9 mouse cellular contexts compared by ENCODE assay signal in genomic region chr17:5377930-5378310, GRCm38 (mm10). TPM values are rescaled to one million over a fixed set of nuclear protein-coding genes. Genes with fewer than 3 reads are reported as not detected.
A peak's percentile ranks its signal among the peaks of the same experiment; 100 is the strongest.
DNase-seq lines count a peak whose midpoint lies in the region; ATAC-seq and TF ChIP-seq lines count a peak whose summit lies in the region.
"Had no signal": no experiment of that assay in that cellular context is flagged by ENCODE, and none has a peak within 500 bp of the region (broad histone marks: within the 10 kb centered on the region; RNA-seq: fewer than 3 reads in every experiment).

No protein-coding gene starts in this region.

- no peaks in the 10 kb centered on the region for H3K36me3 ChIP-seq in thymus, adult 2 months (ENCODE audit: control insufficient read depth, insufficient read depth, low read length)
- H3K36me3 ChIP-seq in heart, embryonic 10.5 days, result no peaks in the 10 kb centered on the region
- H3K36me3 ChIP-seq: heart, embryonic 15.5 days had no signal

- no peak overlapping the region for H3K4me3 ChIP-seq in thymus, adult 2 months (ENCODE audit: control insufficient read depth, insufficient read depth, low read length)
- no peak overlapping the region for H3K4me3 ChIP-seq in heart, embryonic 10.5 days
- H3K4me3 ChIP-seq: heart, embryonic 15.5 days had no signal

- H3K4me1 ChIP-seq in thymus, adult 2 months (replicated peaks; ENCODE audit: control insufficient read depth, insufficient read depth, low read length), result no peaks in the 10 kb centered on the region
- peaks cover 2% of the 10 kb centered on the region; the same call in 1 of the 2 replicates for H3K4me1 ChIP-seq in heart, embryonic 10.5 days

- WGBS in thymus, adult 2 months, result 41% methylated on average over 7 of the region's 7 CpGs
- WGBS in heart, embryonic 10.5 days, result 30% methylated on average over 7 of the region's 7 CpGs

- no peak for ATAC-seq in erythroid progenitor cell, adult 5-6 weeks (replicated peaks; ENCODE audit: low FRiP score, poor library complexity, severe bottlenecking)

- TF ChIP-seq CTCF in thymus, adult 2 months (IDR thresholded peaks at IDR 0.05; ENCODE audit: borderline replicate concordance, control insufficient read depth, extremely low read depth, insufficient read depth, low read length, poor library complexity), result no peak

- TF ChIP-seq POLR2A in thymus, adult 2 months (IDR thresholded peaks at IDR 0.05; ENCODE audit: control insufficient read depth, extremely low read depth, insufficient read depth, low read length, poor library complexity), result no peak

- H3K27me3 ChIP-seq in thymus, adult 2 months (ENCODE audit: control insufficient read depth, insufficient read depth, low read length), result no peaks in the 10 kb centered on the region
- peaks cover 5% of the 10 kb centered on the region; the same call in 1 of the 2 replicates for H3K27me3 ChIP-seq in heart, embryonic 10.5 days (ENCODE audit: insufficient read depth, poor library complexity, severe bottlenecking)
- H3K27me3 ChIP-seq: heart, embryonic 15.5 days had no signal

- H3K27ac ChIP-seq in thymus, adult 2 months (ENCODE audit: control insufficient read depth, insufficient read depth, low read length), result no peak overlapping the region
- H3K27ac ChIP-seq in heart, embryonic 10.5 days, result no peak overlapping the region
- H3K27ac ChIP-seq: heart, embryonic 15.5 days had no signal

- peak; percentile 34 for DNase-seq in adrenal gland, postnatal 10 days
- no peak for DNase-seq in adrenal gland, postnatal 4 days (ENCODE audit: low spot score in 2 of 2)
- DNase-seq in spleen, postnatal 10 days (ENCODE audit: low spot score in 2 of 2), result peak; percentile 16 to 72
- no peak for DNase-seq in spleen, adult 12 weeks (ENCODE audit: low spot score)
- peak; percentile 75 for DNase-seq in kidney, postnatal 10 days
- DNase-seq in thymus, adult 2 months, result peak; percentile 52
- no peak for DNase-seq in heart, embryonic 10.5 days (ENCODE audit: low spot score)

- H3K9me3 ChIP-seq in heart, embryonic 10.5 days, result no peaks in the 10 kb centered on the region
- H3K9me3 ChIP-seq: heart, embryonic 15.5 days had no signal

RNA-seq across cellular contexts. Expression of gene Ldhal6b, which starts 40.6 kb away (rescaled TPM):
- 1 to 10 TPM in 1 of 2 experiments, under 1 TPM in 1; 0.90 to 1.9 TPM for total RNA-seq in adrenal gland, postnatal 10 days (2021)
- total RNA-seq in adrenal gland, postnatal 4 days (2021), result 1 to 10 TPM; 1.6 to 2.4 TPM
- polyA plus RNA-seq in thymus, adult 2 months (2012; rRNA removed), result 1.4 TPM in 2 replicates
- total RNA-seq in erythroid progenitor cell, adult 5-6 weeks (2015; ENCODE audit: low replicate concordance), result not detected in 2 replicates
- total RNA-seq in erythroid progenitor cell, adult 5-6 weeks (2017; ENCODE audit: low replicate concordance), result 0.39 TPM in 1 of 2 replicates, not detected in the other
- not detected in 2 replicates for polyA plus RNA-seq in heart, embryonic 10.5 days (2016; fragmentation: Nextera tagmentation; extraction: Ambion mirVana)
- polyA plus RNA-seq: heart, embryonic 15.5 days had no signal

Comparison
In these comparisons a context has a peak if more than half of its experiments do, and no peak if none do; other contexts are left out.
1. DNase-seq: peak in adrenal gland, postnatal 10 days (single experiment), spleen, postnatal 10 days (2 of 2), kidney, postnatal 10 days (single experiment) and thymus, adult 2 months (single experiment); none in adrenal gland, postnatal 4 days (0 of 2), spleen, adult 12 weeks (single experiment) and heart, embryonic 10.5 days (single experiment).